Mouse (Mus musculus): Measurements from ENCODE around the gene Tuba1a. TPM values are rescaled to one million over a fixed set of nuclear protein-coding genes. Genes with fewer than 3 reads are reported as not detected.

Tuba1a gene
- polyA plus RNA-seq, 2 experiments: 1,030 to 1,288 TPM

GRCm38 (mm10) chr15:98988787-98989186, 35.3 kb upstream of the Tuba1a start:
- DNase-seq (ENCODE audit: low spot score) (no peak), ATAC-seq (ENCODE audit: low FRiP score, low read depth) (no peak)
- Histone ChIP-seq H3K27me3 (ENCODE audit: control insufficient read depth, insufficient read depth, low read length) (no peaks in the 10 kb centered on the region), H3K4me2 (replicated peaks; ENCODE audit: low read depth, low read length, severe bottlenecking) (no peak overlapping the region), H3K36me3 (ENCODE audit: control insufficient read depth, insufficient read depth, low read length) (no peaks in the 10 kb centered on the region), H3K27ac (replicated peaks; ENCODE audit: low read depth, low read length) (no peak overlapping the region), H3K4me3 (replicated peaks; ENCODE audit: low read length) (no peak overlapping the region), H3K9me3 (ENCODE audit: control insufficient read depth, low read length) (no peaks in the 10 kb centered on the region), H3K9ac (ENCODE audit: low read depth, low read length, severe bottlenecking) (no peak overlapping the region), H3K4me1 (ENCODE audit: control insufficient read depth, insufficient read depth, low read length) (peaks cover 27% of the 10 kb centered on the region)
- no peak for TF ChIP-seq POLR2A (IDR thresholded peaks at IDR 0.05; ENCODE audit: borderline replicate concordance, extremely low read depth, insufficient read depth, insufficient read length)
- 74% methylated on average over 3 of the region's 3 CpGs for WGBS

- no peaks in the 10 kb centered on the region for H3K9me3 ChIP-seq (ENCODE audit: control insufficient read depth, low read length)
- 39% methylated on average over 8 of the region's 8 CpGs for WGBS
- no peak overlapping the region for H3K4me3 ChIP-seq (replicated peaks; ENCODE audit: low read length)
- H3K27me3 ChIP-seq (ENCODE audit: control insufficient read depth, insufficient read depth, low read length): no peaks in the 10 kb centered on the region
- no peak overlapping the region for H3K9ac ChIP-seq (ENCODE audit: low read depth, low read length, severe bottlenecking)
- no peak for DNase-seq (ENCODE audit: low spot score)
- no peak for ATAC-seq (ENCODE audit: low FRiP score, low read depth)
- no peak overlapping the region for H3K4me2 ChIP-seq (replicated peaks; ENCODE audit: low read depth, low read length, severe bottlenecking)
- H3K27ac ChIP-seq (replicated peaks; ENCODE audit: low read depth, low read length): peak overlapping the region; percentile 52
- H3K36me3 ChIP-seq (ENCODE audit: control insufficient read depth, insufficient read depth, low read length): no peaks in the 10 kb centered on the region
- TF ChIP-seq POLR2A (IDR thresholded peaks at IDR 0.05; ENCODE audit: borderline replicate concordance, extremely low read depth, insufficient read depth, insufficient read length): no peak
- H3K4me1 ChIP-seq (ENCODE audit: control insufficient read depth, insufficient read depth, low read length): peaks cover 27% of the 10 kb centered on the region
Observed at GRCm38 (mm10) chr15:98987661-98988181, 34.2 kb upstream of the Tuba1a start.

- ATAC-seq (ENCODE audit: low FRiP score, low read depth): peak; percentile 47
- Histone ChIP-seq H3K9me3 (ENCODE audit: control insufficient read depth, low read length) (no peaks in the 10 kb centered on the region), H3K9ac (ENCODE audit: low read depth, low read length, severe bottlenecking) (no peak overlapping the region), H3K27ac (replicated peaks; ENCODE audit: low read depth, low read length) (peak overlapping the region; percentile 52), H3K36me3 (ENCODE audit: control insufficient read depth, insufficient read depth, low read length) (no peaks in the 10 kb centered on the region), H3K4me3 (replicated peaks; ENCODE audit: low read length) (no peak overlapping the region), H3K4me2 (replicated peaks; ENCODE audit: low read depth, low read length, severe bottlenecking) (no peak overlapping the region), H3K4me1 (ENCODE audit: control insufficient read depth, insufficient read depth, low read length) (peaks cover 27% of the 10 kb centered on the region), H3K27me3 (ENCODE audit: control insufficient read depth, insufficient read depth, low read length) (no peaks in the 10 kb centered on the region)
- peak; percentile 71 for DNase-seq (ENCODE audit: low spot score)
- no peak for TF ChIP-seq POLR2A (IDR thresholded peaks at IDR 0.05; ENCODE audit: borderline replicate concordance, extremely low read depth, insufficient read depth, insufficient read length)
- 26% methylated on average over 7 of the region's 7 CpGs for whole genome bisulfite sequencing
Observed at GRCm38 (mm10) chr15:98987077-98987630, 33.7 kb upstream of the Tuba1a start.

- Histone ChIP-seq H3K4me3 (replicated peaks; ENCODE audit: low read length) (peak overlapping the region; percentile 40), H3K9ac (ENCODE audit: low read depth, low read length, severe bottlenecking) (peak overlapping the region; percentile 61), H3K4me1 (ENCODE audit: control insufficient read depth, insufficient read depth, low read length) (peaks cover 24% of the 10 kb centered on the region), H3K27ac (replicated peaks; ENCODE audit: low read depth, low read length) (peak overlapping the region; percentile 69), H3K9me3 (ENCODE audit: control insufficient read depth, low read length) (no peaks in the 10 kb centered on the region), H3K36me3 (ENCODE audit: control insufficient read depth, insufficient read depth, low read length) (no peaks in the 10 kb centered on the region), H3K4me2 (replicated peaks; ENCODE audit: low read depth, low read length, severe bottlenecking) (peak overlapping the region; percentile 45), H3K27me3 (ENCODE audit: control insufficient read depth, insufficient read depth, low read length) (no peaks in the 10 kb centered on the region)
- WGBS: 42% methylated on average over 12 of the region's 12 CpGs
- DNase-seq (ENCODE audit: low spot score): no peak
- ATAC-seq (ENCODE audit: low FRiP score, low read depth): 0 out of 2 replicates have a peak, but pooled peaks have one; percentile 1
- no peak for TF ChIP-seq POLR2A (IDR thresholded peaks at IDR 0.05; ENCODE audit: borderline replicate concordance, extremely low read depth, insufficient read depth, insufficient read length)
Observed at GRCm38 (mm10) chr15:98985982-98986715, 32.6 kb upstream of the Tuba1a start.

- Histone ChIP-seq H3K36me3 (ENCODE audit: control insufficient read depth, insufficient read depth, low read length) (no peaks in the 10 kb centered on the region), H3K9ac (ENCODE audit: low read depth, low read length, severe bottlenecking) (peak overlapping the region; percentile 61), H3K9me3 (ENCODE audit: control insufficient read depth, low read length) (no peaks in the 10 kb centered on the region), H3K4me1 (ENCODE audit: control insufficient read depth, insufficient read depth, low read length) (peaks cover 18% of the 10 kb centered on the region), H3K4me3 (replicated peaks; ENCODE audit: low read length) (peak overlapping the region; percentile 40), H3K4me2 (replicated peaks; ENCODE audit: low read depth, low read length, severe bottlenecking) (peak overlapping the region; percentile 45), H3K27me3 (ENCODE audit: control insufficient read depth, insufficient read depth, low read length) (no peaks in the 10 kb centered on the region), H3K27ac (replicated peaks; ENCODE audit: low read depth, low read length) (peak overlapping the region; percentile 69)
- 3% methylated on average over 29 of the region's 29 CpGs for WGBS
- DNase-seq (ENCODE audit: low spot score) (peak; percentile 80), ATAC-seq (ENCODE audit: low FRiP score, low read depth) (peak; percentile 77)
- TF ChIP-seq POLR2A (IDR thresholded peaks at IDR 0.05; ENCODE audit: borderline replicate concordance, extremely low read depth, insufficient read depth, insufficient read length): peak; percentile 69; the same call in 1 of the 2 replicates
Observed at GRCm38 (mm10) chr15:98985240-98985981, 31.9 kb upstream of the Tuba1a start.

Data from limb, embryonic 14.5 days (tissue).